Mouse (Mus musculus) hindbrain, embryonic 12.5 days (tissue): ENCODE measurements around the gene Fam216a. TPM values are rescaled to one million over a fixed set of nuclear protein-coding genes. Genes with fewer than 3 reads are reported as not detected.

Experiments
- ATAC-seq: fragments of 200-750 bp; cut with Nextera tagmentation; 2 replicates; pipeline ENCODE4 v1.8.0; 2017; ENCODE audit warnings: moderate TSS enrichment; ENCODE audit not compliant: low FRiP score
- H3K27ac ChIP-seq: fragments of 300-500 bp; sonication (generic); 2 replicates; pipeline ENCODE4 v1.5.1; 2016; ENCODE audit warnings: mild to moderate bottlenecking
- H3K27me3 ChIP-seq: fragments of 300-500 bp; sonication (generic); 2 replicates; pipeline ENCODE4 v1.6.1; 2016; ENCODE audit warnings: mild to moderate bottlenecking
- H3K36me3 ChIP-seq: fragments of 300-500 bp; sonication (generic); 2 replicates; pipeline ENCODE4 v1.6.1; 2016; ENCODE audit warnings: mild to moderate bottlenecking
- H3K4me1 ChIP-seq: fragments of 300-500 bp; sonication (generic); 2 replicates; pipeline ENCODE4 v1.6.1; 2016
- H3K4me2 ChIP-seq: fragments of 300-500 bp; sonication (generic); replicated peaks from 2 replicates; pipeline ENCODE4 v1.6.1; 2016; ENCODE audit warnings: mild to moderate bottlenecking
- H3K4me3 ChIP-seq: fragments of 300-500 bp; sonication (generic); 2 replicates; pipeline ENCODE4 v1.5.1; 2016; ENCODE audit warnings: mild to moderate bottlenecking
- H3K9ac ChIP-seq: fragments of 300-500 bp; sonication (generic); 2 replicates; pipeline ENCODE4 v1.6.1; 2016; ENCODE audit warnings: mild to moderate bottlenecking, moderate library complexity
- H3K9me3 ChIP-seq: fragments of 300-500 bp; sonication (generic); replicated peaks from 2 replicates; pipeline ENCODE4 v1.6.1; 2016; ENCODE audit warnings: mild to moderate bottlenecking
- WGBS: fragments of 180-500 bp; shearing (Covaris S2); methylation state at CpG from one replicate; pipeline ENCODE4 v1.1.7; 2016; 5-methylcytosine and 5-hydroxymethylcytosine counted together
- polyA plus RNA-seq: library from polyadenylated mRNA; unstranded; fragments of >200 nt; fragmentation: Nextera tagmentation; extraction: Ambion mirVana; gene quantifications from 2 replicates; pipeline ENCODE4 v1.2.1, GENCODE M21; 2016

Fam216a gene
- polyA plus RNA-seq, 1 experiment from 2014 or later = 114 TPM

DNA sequence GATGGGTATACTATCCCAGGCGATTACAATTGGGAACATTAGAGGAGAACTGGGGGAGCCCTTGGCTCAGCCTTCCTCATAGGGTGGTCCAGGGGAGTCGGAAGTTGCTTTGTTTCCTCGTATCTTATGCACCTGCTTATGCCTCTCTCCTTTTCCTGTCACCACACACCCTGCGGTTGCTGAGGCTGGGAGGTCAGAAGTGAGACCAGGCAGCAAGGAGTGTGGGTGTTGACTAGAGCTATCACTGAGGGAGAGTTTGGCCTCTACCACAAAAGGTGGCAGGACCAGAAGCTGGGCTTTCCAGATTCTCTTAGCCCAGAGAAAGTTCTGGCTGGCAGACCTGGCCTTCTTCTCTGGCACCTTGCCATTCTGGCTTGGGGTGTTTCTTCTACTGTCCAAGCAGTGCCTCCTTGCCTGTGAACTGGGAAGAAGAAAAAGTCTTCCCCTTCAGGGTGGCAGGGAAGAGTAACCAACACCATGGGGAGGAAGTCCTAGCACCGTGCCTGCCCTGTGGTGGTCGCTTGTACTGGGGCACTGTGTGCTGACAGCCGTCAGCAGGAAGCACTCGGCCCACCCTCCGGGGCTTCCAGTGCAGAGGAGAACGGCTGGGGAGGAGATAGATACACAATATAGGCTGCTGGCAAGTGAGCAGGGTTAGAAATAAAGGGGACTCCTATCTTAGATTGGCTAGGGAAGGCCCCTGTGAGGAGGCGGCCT lies 54.7 kb downstream of the Fam216a start:
- Histone ChIP-seq H3K4me3 (no peak overlapping the region), H3K27ac (no peak overlapping the region), H3K4me2 (no peak overlapping the region), H3K9ac (no peak overlapping the region), H3K9me3 (no peaks in the 10 kb centered on the region), H3K4me1 (peaks cover 3% of the 10 kb centered on the region; the same call in 1 of the 2 replicates), H3K36me3 (peaks cover 34% of the 10 kb centered on the region), H3K27me3 (no peaks in the 10 kb centered on the region)
- WGBS = 79% methylated on average over 11 of the region's 11 CpGs
- ATAC-seq = no peak

DNA sequence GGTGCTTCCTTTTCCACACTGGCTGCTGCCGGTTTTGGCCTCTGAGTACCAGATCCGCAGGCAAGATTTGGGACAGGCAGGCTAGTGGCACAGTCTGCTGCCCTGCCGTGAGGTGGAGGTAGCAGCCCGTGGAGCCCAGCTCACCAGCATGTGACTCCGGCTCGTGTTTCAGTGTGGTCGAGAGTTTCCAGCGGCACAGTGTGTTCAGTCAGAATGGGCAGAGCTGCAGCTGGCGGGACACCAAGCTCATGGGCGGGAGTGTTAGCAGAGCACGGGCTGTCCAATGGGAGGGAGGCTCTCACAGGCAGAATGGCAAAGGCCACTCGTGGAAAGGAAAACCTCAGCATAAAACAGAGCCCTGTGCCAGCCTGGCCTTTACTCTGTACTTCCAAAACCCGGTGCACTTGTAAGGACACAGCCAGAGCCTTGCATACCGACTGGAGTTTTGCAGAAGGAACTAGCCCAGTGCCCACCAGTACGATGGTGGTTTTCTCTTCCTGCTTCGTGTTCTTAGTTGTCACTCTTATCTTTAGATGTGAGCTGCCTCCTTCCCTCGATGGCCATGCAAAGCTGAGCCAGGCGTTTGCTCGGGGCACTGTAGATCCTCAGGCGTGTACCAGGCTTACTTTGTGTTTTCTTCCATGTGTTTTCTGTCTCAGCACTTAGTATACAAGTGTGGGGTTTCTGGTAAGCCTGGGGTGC lies 57.0 kb downstream of the Fam216a start:
- peaks cover 26% of the 10 kb centered on the region for H3K36me3 ChIP-seq

More for the DNA sequence above, 57.0 kb downstream of the Fam216a start:
- H3K27ac ChIP-seq = no peak overlapping the region
- H3K27me3 ChIP-seq = no peaks in the 10 kb centered on the region
- H3K9me3 ChIP-seq = no peaks in the 10 kb centered on the region
- no peak overlapping the region for H3K9ac ChIP-seq
- ATAC-seq = no peak
- H3K4me2 ChIP-seq = no peak overlapping the region
- 71% methylated on average over 20 of the region's 20 CpGs for WGBS
- peaks cover 3% of the 10 kb centered on the region; the same call in 1 of the 2 replicates for H3K4me1 ChIP-seq
- H3K4me3 ChIP-seq = no peak overlapping the region

Other genes with a start within 250 kb of the Fam216a start
- not detected in 2 replicates for gene Ccdc63, start 231.5 kb downstream of the Fam216a start, polyA plus RNA-seq
- 286 and 293 TPM in 2 replicates for gene Ppp1cc, start 214.1 kb downstream of the Fam216a start, polyA plus RNA-seq
- 6.5 and 6.7 TPM in 2 replicates for gene Hvcn1, start 165.6 kb downstream of the Fam216a start, polyA plus RNA-seq
- 7.5 and 7.7 TPM in 2 replicates for gene Tctn1, start 107.9 kb downstream of the Fam216a start, polyA plus RNA-seq
- gene Pptc7, start 88.0 kb downstream of the Fam216a start, polyA plus RNA-seq = 10.8 and 11.1 TPM in 2 replicates
- 13.3 and 15.6 TPM in 2 replicates for gene Rad9b, start 18.1 kb downstream of the Fam216a start, polyA plus RNA-seq
- gene Vps29, start 18.0 kb downstream of the Fam216a start, polyA plus RNA-seq = 207 and 212 TPM in 2 replicates
- 52.0 and 52.2 TPM in 2 replicates for gene Gpn3, start 488 bp downstream of the Fam216a start, polyA plus RNA-seq
- 115 and 134 TPM in 2 replicates for gene Arpc3, start 19.5 kb upstream of the Fam216a start, polyA plus RNA-seq
- 48.2 and 51.4 TPM in 2 replicates for gene Anapc7, start 49.3 kb upstream of the Fam216a start, polyA plus RNA-seq
- 69.6 and 70.9 TPM in 2 replicates for gene Atp2a2, start 129.9 kb upstream of the Fam216a start, polyA plus RNA-seq
- 60.6 and 62.0 TPM in 2 replicates for gene Ift81, start 242.2 kb upstream of the Fam216a start, polyA plus RNA-seq